Mouse (Mus musculus) gastrocnemius, postnatal 14 days (tissue): ENCODE results near the gene Npw. TPM values are rescaled to one million over a fixed set of nuclear protein-coding genes. Genes with fewer than 3 reads are reported as not detected.

ENCODE experiments used
- DNase-seq: peaks from one replicate; pipeline ENCODE4 v3.0.0; 2021; ENCODE audit warnings: mixed read lengths
- intact Hi-C: fragments of 180-260 bp; cut with DNase I; formaldehyde crosslinking; loops from one replicate; pipeline ENCODE4 v1.15.1; 2025; ENCODE audit warnings: low total_unique reads
- total RNA-seq, 2 experiments: library from RNA; stranded (reverse); gene quantifications; 2 replicates each; pipeline ENCODE4 v1.2.3; 2021

Npw gene
- total RNA-seq, 2 experiments from 2014 or later, result not detected

GRCm38 (mm10) chr17:24617561-24618194 lies 40.6 kb downstream of the Npw start:
- intact Hi-C loops, result no loop called here
- DNase-seq, result no peak

GRCm38 (mm10) chr17:24610711-24611110 lies 47.5 kb downstream of the Npw start:
- intact Hi-C loops, result no loop called here
- DNase-seq, result no peak

DNA sequence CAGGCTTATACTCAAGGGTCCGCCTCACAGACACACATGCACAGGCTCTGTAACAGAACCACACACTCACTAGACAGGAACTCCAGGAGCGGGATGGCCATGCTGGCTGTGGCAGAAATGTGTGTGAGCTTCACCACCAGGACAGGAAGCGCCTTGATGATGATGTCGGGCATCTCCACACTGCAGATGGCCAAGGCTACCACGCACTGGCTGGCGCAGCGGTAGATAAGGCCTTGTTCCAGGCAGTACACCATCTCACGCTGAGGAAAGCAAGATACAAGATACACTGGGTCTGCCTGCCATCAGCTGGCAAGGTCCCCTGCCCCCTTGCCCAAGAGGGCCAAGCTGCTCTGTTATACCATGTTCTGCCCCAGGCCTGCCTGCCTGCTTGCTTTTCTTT lies 49.4 kb downstream of the Npw start:
- DNase-seq, result no peak
- intact Hi-C loops, result no loop called here

DNA sequence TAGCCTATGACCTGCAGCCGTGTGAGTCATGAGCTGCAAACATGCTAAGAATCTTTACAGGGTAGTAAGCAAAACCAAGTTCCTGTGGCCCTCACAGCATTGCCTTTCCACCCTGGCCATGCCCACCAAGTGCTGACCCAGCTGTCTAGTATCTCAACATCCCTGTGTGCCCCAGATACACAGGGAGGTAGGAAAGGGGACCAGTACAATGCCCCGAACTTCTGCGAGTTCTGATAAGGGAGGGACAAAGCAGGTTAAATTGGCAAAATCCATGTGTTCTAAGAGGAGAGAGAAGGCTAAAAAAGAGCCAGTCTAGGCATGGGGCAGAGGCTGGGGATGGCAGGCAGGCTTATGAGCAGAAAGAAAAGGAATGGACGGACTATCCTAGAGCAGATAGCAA lies 49.9 kb downstream of the Npw start:
- intact Hi-C loops, result no loop called here
- no peak for DNase-seq

Other genes with a start within 250 kb of the Npw start
- 10 to 100 TPM; 48.2 to 51.5 TPM for gene Rnps1, start 243.9 kb downstream of the Npw start, total RNA-seq
- 100 to 1,000 TPM; 133 to 200 TPM for gene Eci1, start 231.8 kb downstream of the Npw start, total RNA-seq
- under 1 TPM; 0.76 to 0.89 TPM for gene Dnase1l2, start 215.4 kb downstream of the Npw start, total RNA-seq
- gene E4f1, start 188.1 kb downstream of the Npw start, total RNA-seq, result 10 to 100 TPM in 1 of 2 experiments, 1 to 10 TPM in 1; 8.5 to 10.2 TPM
- gene Pgp, start 188.1 kb downstream of the Npw start, total RNA-seq, result 10 to 100 TPM; 44.6 TPM
- under 1 TPM in 1 of 2 experiments, not detected in 1; 0.31 TPM for gene Bricd5, start 184.6 kb downstream of the Npw start, total RNA-seq
- gene Mlst8, start 179.4 kb downstream of the Npw start, total RNA-seq, result 10 to 100 TPM; 10.7 to 11.6 TPM
- under 1 TPM; 0.22 to 0.31 TPM for gene Caskin1, start 169.9 kb downstream of the Npw start, total RNA-seq
- gene Traf7, start 130.5 kb downstream of the Npw start, total RNA-seq, result 10 to 100 TPM; 31.9 to 33.4 TPM
- gene Rab26, start 124.2 kb downstream of the Npw start, total RNA-seq, result under 1 TPM; 0.21 to 0.27 TPM
- 10 to 100 TPM; 32.0 to 36.1 TPM for gene Pkd1, start 108.6 kb downstream of the Npw start, total RNA-seq
- 10 to 100 TPM; 50.6 to 53.0 TPM for gene Tsc2, start 25.8 kb downstream of the Npw start, total RNA-seq
- 1 to 10 TPM; 2.2 to 3.6 TPM for gene Nthl1, start 25.8 kb downstream of the Npw start, total RNA-seq
- gene Slc9a3r2, start 8.1 kb downstream of the Npw start, total RNA-seq, result 10 to 100 TPM; 36.2 to 46.3 TPM
- 10 to 100 TPM; 13.9 to 16.3 TPM for gene Zfp598, start 11.2 kb upstream of the Npw start, total RNA-seq
- not detected for gene Syngr3, start 31.5 kb upstream of the Npw start, total RNA-seq
- gene Gfer, start 37.7 kb upstream of the Npw start, total RNA-seq, result 10 to 100 TPM; 23.0 to 25.0 TPM
- under 1 TPM; 0.44 to 0.94 TPM for gene Noxo1, start 37.8 kb upstream of the Npw start, total RNA-seq
- gene Tbl3, start 49.2 kb upstream of the Npw start, total RNA-seq, result 10 to 100 TPM; 16.3 to 19.6 TPM
- gene Rnf151, start 59.6 kb upstream of the Npw start, total RNA-seq, result not detected
- 100 to 1,000 TPM; 643 to 719 TPM for gene Rps2, start 59.7 kb upstream of the Npw start, total RNA-seq
- gene Ndufb10, start 66.0 kb upstream of the Npw start, total RNA-seq, result 100 to 1,000 TPM; 467 to 532 TPM
- gene Rpl3l, start 69.4 kb upstream of the Npw start, total RNA-seq, result 100 to 1,000 TPM; 781 to 864 TPM
- 100 to 1,000 TPM; 143 to 165 TPM for gene Msrb1, start 78.2 kb upstream of the Npw start, total RNA-seq
- gene Hs3st6, start 94.5 kb upstream of the Npw start, total RNA-seq, result not detected
- gene Meiob, start 145.8 kb upstream of the Npw start, total RNA-seq, result not detected
- gene Hagh, start 181.7 kb upstream of the Npw start, total RNA-seq, result 10 to 100 TPM; 71.1 to 77.2 TPM
- 10 to 100 TPM; 38.9 to 46.1 TPM for gene Fahd1, start 191.9 kb upstream of the Npw start, total RNA-seq
- gene Igfals, start 207.5 kb upstream of the Npw start, total RNA-seq, result 1 to 10 TPM; 2.9 TPM
- 10 to 100 TPM; 12.5 to 14.6 TPM for gene Nubp2, start 227.9 kb upstream of the Npw start, total RNA-seq
- gene Spsb3, start 228.2 kb upstream of the Npw start, total RNA-seq, result 10 to 100 TPM; 24.4 to 29.2 TPM
- 10 to 100 TPM; 13.9 to 14.5 TPM for gene Eme2, start 236.6 kb upstream of the Npw start, total RNA-seq
- 100 to 1,000 TPM; 118 to 120 TPM for gene Mrps34, start 236.7 kb upstream of the Npw start, total RNA-seq
- gene Nme3, start 238.0 kb upstream of the Npw start, total RNA-seq, result 1 to 10 TPM; 7.6 to 9.0 TPM